Mouse (Mus musculus): ENCODE measurements around the gene Acbd3. TPM values are rescaled to one million over a fixed set of nuclear protein-coding genes. Genes with fewer than 3 reads are reported as not detected.
A peak's percentile ranks its signal among the peaks of the same experiment; 100 is the strongest.

Acbd3 gene
- polyA plus RNA-seq, 1 experiment from 2014 or later = 32.0 TPM

DNA sequence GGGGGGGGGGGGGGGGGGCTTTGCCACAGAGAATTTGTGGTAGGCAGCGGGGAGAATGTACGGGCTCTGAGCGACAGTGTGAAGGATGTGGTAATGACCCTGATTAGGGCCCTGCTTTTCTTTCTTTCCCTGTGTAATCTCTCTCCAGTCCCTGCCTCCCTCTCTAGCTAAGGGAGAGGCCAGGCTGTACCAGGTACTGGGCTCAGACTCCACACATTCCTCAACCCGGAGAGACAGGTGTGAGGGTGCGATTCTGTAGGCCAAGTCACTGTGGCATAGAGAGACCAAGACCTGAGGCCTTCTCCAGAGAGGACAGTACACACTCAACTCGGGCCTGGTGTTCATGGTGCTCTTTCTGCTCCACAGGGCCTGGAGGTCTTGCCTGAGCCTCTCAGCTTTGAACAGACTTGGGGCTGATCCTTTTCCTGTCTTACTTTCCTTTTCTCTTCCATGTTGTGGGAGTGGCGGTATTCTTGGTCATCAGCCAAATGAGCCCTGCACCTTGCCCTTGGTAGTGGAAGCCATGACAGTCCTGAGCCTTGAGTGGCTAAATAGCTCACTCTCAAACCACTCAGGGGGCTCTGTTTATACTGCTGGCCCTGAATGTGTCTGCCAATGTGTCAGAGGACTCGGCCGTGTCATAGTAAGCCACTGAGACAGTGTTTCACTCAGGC is 57.2 kb downstream of the Acbd3 start:
- 63% methylated on average over 9 of the region's 9 CpGs for WGBS
- DNase-seq (ENCODE audit: low spot score) (no peak), ATAC-seq (ENCODE audit: low read depth) (no peak)
- Histone ChIP-seq H3K4me1 (ENCODE audit: control insufficient read depth, insufficient read depth, low read length) (no peaks in the 10 kb centered on the region), H3K27me3 (replicated peaks; ENCODE audit: control insufficient read depth, insufficient read depth, low read length) (no peaks in the 10 kb centered on the region), H3K27ac (replicated peaks; ENCODE audit: low read depth, low read length) (no peak overlapping the region), H3K36me3 (ENCODE audit: control insufficient read depth, insufficient read depth, low read length) (no peaks in the 10 kb centered on the region), H3K4me2 (ENCODE audit: low read depth, low read length) (no peak overlapping the region), H3K4me3 (ENCODE audit: low read depth, low read length) (no peak overlapping the region), H3K9me3 (ENCODE audit: control insufficient read depth, low read length) (0 out of 2 replicates have a peak, but pooled peaks cover 2% of the 10 kb centered on the region), H3K9ac (ENCODE audit: low read depth, low read length) (no peak overlapping the region)

GRCm38 (mm10) chr1:180783580-180783928 is 57.7 kb downstream of the Acbd3 start:
- Histone ChIP-seq H3K4me3 (ENCODE audit: low read depth, low read length) (no peak overlapping the region), H3K4me2 (ENCODE audit: low read depth, low read length) (no peak overlapping the region), H3K27ac (replicated peaks; ENCODE audit: low read depth, low read length) (no peak overlapping the region), H3K36me3 (ENCODE audit: control insufficient read depth, insufficient read depth, low read length) (no peaks in the 10 kb centered on the region), H3K4me1 (ENCODE audit: control insufficient read depth, insufficient read depth, low read length) (no peaks in the 10 kb centered on the region), H3K9ac (ENCODE audit: low read depth, low read length) (no peak overlapping the region), H3K27me3 (replicated peaks; ENCODE audit: control insufficient read depth, insufficient read depth, low read length) (no peaks in the 10 kb centered on the region), H3K9me3 (ENCODE audit: control insufficient read depth, low read length) (0 out of 2 replicates have a peak, but pooled peaks cover 4% of the 10 kb centered on the region)
- ATAC-seq (ENCODE audit: low read depth) (no peak), DNase-seq (ENCODE audit: low spot score) (no peak)
- 34% methylated on average over 3 of the region's 3 CpGs for WGBS

GRCm38 (mm10) chr1:180791821-180792480 is 66.1 kb downstream of the Acbd3 start:
- Histone ChIP-seq H3K4me2 (ENCODE audit: low read depth, low read length) (no peak overlapping the region), H3K4me3 (ENCODE audit: low read depth, low read length) (no peak overlapping the region), H3K27ac (replicated peaks; ENCODE audit: low read depth, low read length) (no peak overlapping the region), H3K27me3 (replicated peaks; ENCODE audit: control insufficient read depth, insufficient read depth, low read length) (no peaks in the 10 kb centered on the region), H3K36me3 (ENCODE audit: control insufficient read depth, insufficient read depth, low read length) (no peaks in the 10 kb centered on the region), H3K9me3 (ENCODE audit: control insufficient read depth, low read length) (0 out of 2 replicates have a peak, but pooled peaks cover 4% of the 10 kb centered on the region), H3K4me1 (ENCODE audit: control insufficient read depth, insufficient read depth, low read length) (peaks cover 10% of the 10 kb centered on the region; the same call in 1 of the 2 replicates), H3K9ac (ENCODE audit: low read depth, low read length) (no peak overlapping the region)
- WGBS = 83% methylated on average over 14 of the region's 14 CpGs
- DNase-seq (ENCODE audit: low spot score) = no peak
- ATAC-seq (ENCODE audit: low read depth) = no peak

- H3K9me3 ChIP-seq (ENCODE audit: control insufficient read depth, low read length) = 0 out of 2 replicates have a peak, but pooled peaks cover 4% of the 10 kb centered on the region
- no peak overlapping the region for H3K4me2 ChIP-seq (ENCODE audit: low read depth, low read length)
- no peak for ATAC-seq (ENCODE audit: low read depth)
- peaks cover 10% of the 10 kb centered on the region; the same call in 1 of the 2 replicates for H3K4me1 ChIP-seq (ENCODE audit: control insufficient read depth, insufficient read depth, low read length)
- no peak overlapping the region for H3K9ac ChIP-seq (ENCODE audit: low read depth, low read length)
- no peak overlapping the region for H3K4me3 ChIP-seq (ENCODE audit: low read depth, low read length)
- H3K27ac ChIP-seq (replicated peaks; ENCODE audit: low read depth, low read length) = no peak overlapping the region
- H3K27me3 ChIP-seq (replicated peaks; ENCODE audit: control insufficient read depth, insufficient read depth, low read length) = no peaks in the 10 kb centered on the region
- no peak for DNase-seq (ENCODE audit: low spot score)
- 83% methylated on average over 4 of the region's 4 CpGs for WGBS
- H3K36me3 ChIP-seq (ENCODE audit: control insufficient read depth, insufficient read depth, low read length) = no peaks in the 10 kb centered on the region
These were observed 67.0 kb downstream of the Acbd3 start for GRCm38 (mm10) chr1:180792814-180793213.

DNA sequence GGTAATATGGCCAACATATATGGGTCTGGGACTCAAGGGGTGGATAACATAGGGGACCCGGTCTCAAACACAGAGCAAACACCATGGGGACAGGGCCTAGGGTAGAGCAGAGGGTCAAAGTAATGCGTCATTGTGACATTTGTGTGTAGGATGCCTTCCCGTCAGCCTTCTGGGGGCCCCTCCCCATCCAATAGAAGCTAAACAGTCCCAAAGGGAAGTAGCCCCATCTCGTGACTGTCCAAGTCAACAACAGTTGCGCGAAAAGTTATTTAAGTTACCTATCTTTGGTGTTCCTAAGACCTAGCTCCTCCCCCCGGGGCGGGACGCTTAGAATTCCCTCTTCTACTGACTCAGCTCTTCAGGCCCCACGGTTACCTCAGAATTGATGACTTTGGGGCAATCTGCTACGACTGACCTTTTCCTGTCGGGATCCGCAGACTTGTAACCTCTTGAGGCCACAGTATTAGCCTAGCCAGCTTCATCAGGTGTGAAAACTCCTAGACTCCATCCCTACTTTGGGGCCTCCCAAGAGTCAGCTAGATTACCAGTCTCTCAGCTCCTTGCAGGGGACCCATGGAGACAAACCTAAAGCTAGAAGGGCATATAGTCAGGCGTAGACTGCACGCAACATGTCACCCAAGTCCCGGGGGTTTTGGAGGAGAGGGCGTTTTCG is 67.7 kb downstream of the Acbd3 start:
- peak; percentile 62 for DNase-seq (ENCODE audit: low spot score)
- WGBS = 13% methylated on average over 18 of the region's 18 CpGs
- Histone ChIP-seq H3K4me1 (ENCODE audit: control insufficient read depth, insufficient read depth, low read length) (peaks cover 10% of the 10 kb centered on the region; the same call in 1 of the 2 replicates), H3K4me2 (ENCODE audit: low read depth, low read length) (peak overlapping the region; percentile 62), H3K9ac (ENCODE audit: low read depth, low read length) (peak overlapping the region; percentile 56), H3K4me3 (ENCODE audit: low read depth, low read length) (peak overlapping the region; percentile 37), H3K9me3 (ENCODE audit: control insufficient read depth, low read length) (no peaks in the 10 kb centered on the region), H3K27me3 (replicated peaks; ENCODE audit: control insufficient read depth, insufficient read depth, low read length) (no peaks in the 10 kb centered on the region), H3K27ac (replicated peaks; ENCODE audit: low read depth, low read length) (no peak overlapping the region), H3K36me3 (ENCODE audit: control insufficient read depth, insufficient read depth, low read length) (no peaks in the 10 kb centered on the region)
- ATAC-seq (ENCODE audit: low read depth) = peak; percentile 34; the same call in 1 of the 2 replicates

DNA sequence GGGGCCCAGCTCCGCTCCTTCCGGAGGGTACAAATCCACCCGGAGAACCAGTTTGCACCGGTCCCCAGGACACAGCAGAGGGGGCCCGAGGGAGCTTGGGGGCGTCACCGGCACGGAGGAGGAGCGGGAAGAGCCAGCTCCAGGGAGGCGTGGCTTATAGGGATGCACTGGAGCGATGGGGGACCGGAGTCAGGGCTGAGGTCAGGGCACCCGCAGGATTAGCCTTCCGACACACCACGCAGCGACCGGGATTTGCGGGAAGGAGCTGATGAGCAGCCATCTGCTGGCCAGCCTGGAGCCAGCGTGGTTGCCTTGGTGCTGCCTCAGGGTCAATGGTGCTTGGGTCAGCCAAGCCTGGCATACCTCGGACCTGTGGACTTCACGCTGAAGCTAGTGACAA is 68.3 kb downstream of the Acbd3 start:
- H3K4me2 ChIP-seq (ENCODE audit: low read depth, low read length) = peak overlapping the region; percentile 62
- no peaks in the 10 kb centered on the region for H3K27me3 ChIP-seq (replicated peaks; ENCODE audit: control insufficient read depth, insufficient read depth, low read length)
- H3K9ac ChIP-seq (ENCODE audit: low read depth, low read length) = peak overlapping the region; percentile 56
- DNase-seq (ENCODE audit: low spot score) (peak; percentile 69), ATAC-seq (ENCODE audit: low read depth) (peak; percentile 92)
- peaks cover 10% of the 10 kb centered on the region; the same call in 1 of the 2 replicates for H3K4me1 ChIP-seq (ENCODE audit: control insufficient read depth, insufficient read depth, low read length)
- H3K27ac ChIP-seq (replicated peaks; ENCODE audit: low read depth, low read length) = no peak overlapping the region
- no peaks in the 10 kb centered on the region for H3K9me3 ChIP-seq (ENCODE audit: control insufficient read depth, low read length)
- H3K36me3 ChIP-seq (ENCODE audit: control insufficient read depth, insufficient read depth, low read length) = no peaks in the 10 kb centered on the region
- H3K4me3 ChIP-seq (ENCODE audit: low read depth, low read length) = peak overlapping the region; percentile 37
- 0% methylated on average over 21 of the region's 21 CpGs for WGBS

- Histone ChIP-seq H3K9me3 (ENCODE audit: control insufficient read depth, low read length) (no peaks in the 10 kb centered on the region), H3K9ac (ENCODE audit: low read depth, low read length) (no peak overlapping the region), H3K27ac (replicated peaks; ENCODE audit: low read depth, low read length) (no peak overlapping the region), H3K4me2 (ENCODE audit: low read depth, low read length) (no peak overlapping the region), H3K36me3 (ENCODE audit: control insufficient read depth, insufficient read depth, low read length) (peaks cover 29% of the 10 kb centered on the region), H3K4me3 (ENCODE audit: low read depth, low read length) (no peak overlapping the region), H3K4me1 (ENCODE audit: control insufficient read depth, insufficient read depth, low read length) (peaks cover 7% of the 10 kb centered on the region; the same call in 1 of the 2 replicates), H3K27me3 (replicated peaks; ENCODE audit: control insufficient read depth, insufficient read depth, low read length) (no peaks in the 10 kb centered on the region)
- ATAC-seq (ENCODE audit: low read depth) (no peak), DNase-seq (ENCODE audit: low spot score) (no peak)
- 91% methylated on average over 5 of the region's 5 CpGs for WGBS
These were observed 72.8 kb downstream of the Acbd3 start for GRCm38 (mm10) chr1:180798660-180799059.

GRCm38 (mm10) chr1:180799253-180799652 is 73.4 kb downstream of the Acbd3 start:
- no peaks in the 10 kb centered on the region for H3K9me3 ChIP-seq (ENCODE audit: control insufficient read depth, low read length)
- 87% methylated on average over 5 of the region's 5 CpGs for WGBS
- H3K27ac ChIP-seq (replicated peaks; ENCODE audit: low read depth, low read length) = no peak overlapping the region
- ATAC-seq (ENCODE audit: low read depth) = no peak
- peaks cover 1% of the 10 kb centered on the region; the same call in 1 of the 2 replicates for H3K4me1 ChIP-seq (ENCODE audit: control insufficient read depth, insufficient read depth, low read length)
- peaks cover 35% of the 10 kb centered on the region for H3K36me3 ChIP-seq (ENCODE audit: control insufficient read depth, insufficient read depth, low read length)
- no peak overlapping the region for H3K4me2 ChIP-seq (ENCODE audit: low read depth, low read length)
- no peaks in the 10 kb centered on the region for H3K27me3 ChIP-seq (replicated peaks; ENCODE audit: control insufficient read depth, insufficient read depth, low read length)
- DNase-seq (ENCODE audit: low spot score) = no peak
- H3K4me3 ChIP-seq (ENCODE audit: low read depth, low read length) = no peak overlapping the region
- no peak overlapping the region for H3K9ac ChIP-seq (ENCODE audit: low read depth, low read length)

Measured in embryonic facial prominence, embryonic 14.5 days (tissue).